Mouse (Mus musculus) cerebellum, adult 2 months (tissue): ENCODE data around the gene Cwc25.

ENCODE experiments used
- CTCF ChIP-seq: fragments of 200-500 bp; IDR thresholded peaks from 2 replicates; pipeline ENCODE4 v1.5.1; 2011; ENCODE audit warnings: low read depth, mild to moderate bottlenecking, control low read depth, low read length, moderate library complexity, borderline replicate concordance; ENCODE audit not compliant: insufficient read depth
- POLR2A ChIP-seq: fragments of 200-500 bp; IDR thresholded peaks from 2 replicates; pipeline ENCODE4 v1.6.1; 2011; ENCODE audit warnings: low read length, control low read depth, borderline replicate concordance; ENCODE audit not compliant: insufficient read depth

GRCm38 (mm10) chr11:97740190-97740589 is 26.2 kb downstream of the Cwc25 start:
- TF ChIP-seq CTCF = no peak
- TF ChIP-seq POLR2A = no peak
